Mouse (Mus musculus) ovary, adult 18-20 months (tissue): ENCODE results near the gene Fntb.

Source experiments
- DNase-seq: peaks from one replicate; pipeline ENCODE4 v3.0.0; 2022; ENCODE audit warnings: low spot score, mixed read lengths

Gene Fntb

DNA sequence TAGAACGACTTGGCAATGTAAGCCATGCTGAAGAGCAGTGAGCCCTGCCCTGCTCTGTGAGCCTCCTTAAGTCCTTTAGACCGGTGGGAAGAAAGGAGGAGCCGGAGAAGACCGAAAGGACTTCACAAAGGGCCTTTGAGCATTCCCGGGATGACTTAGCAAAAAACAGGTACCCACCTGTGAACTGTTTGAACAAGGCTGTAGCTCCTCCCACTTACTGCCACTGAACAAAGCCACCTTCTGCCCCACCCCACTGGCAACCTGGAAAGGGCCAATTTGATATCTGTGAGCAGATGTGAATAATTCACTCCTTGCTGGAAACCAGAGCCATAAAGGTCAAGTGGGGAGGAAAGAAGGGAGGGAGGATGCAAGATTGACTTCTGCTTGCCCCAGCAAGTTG lies 30.0 kb downstream of the Fntb start, which contains the start of gene Gpx2:
Gene Gpx2 (minus strand): TSS at position 205 of the 400 bp plus-strand sequence.
- no peak for DNase-seq

DNA sequence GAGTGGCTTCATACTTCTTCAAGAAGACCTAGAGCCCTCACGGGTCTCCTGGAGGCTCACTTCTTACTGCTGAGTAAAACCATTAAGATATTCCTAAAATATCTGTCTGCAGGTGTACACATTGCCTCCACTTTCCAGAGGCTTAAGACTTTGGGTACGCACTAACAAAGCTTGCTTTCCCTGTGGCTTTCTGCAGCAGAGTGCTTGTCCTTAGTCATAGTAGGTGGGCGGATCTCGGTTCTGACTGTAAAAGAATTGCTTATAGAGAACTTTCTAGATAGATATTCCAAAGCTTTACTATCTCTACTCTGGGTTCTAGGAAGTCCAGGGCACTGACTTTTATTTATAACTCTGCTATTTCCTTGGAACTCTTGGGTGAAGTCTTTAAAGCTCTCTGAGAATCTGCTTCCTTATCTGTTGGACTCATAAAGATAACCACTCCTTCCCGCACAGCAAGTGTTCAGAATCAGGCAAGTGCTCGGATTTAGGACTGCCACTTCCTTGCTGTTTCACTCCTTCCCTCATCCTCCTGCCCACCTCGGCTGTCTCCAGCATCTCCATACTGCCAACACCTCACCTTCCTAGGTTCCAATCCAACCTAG lies 31.6 kb downstream of the Fntb start:
- no peak for DNase-seq

DNA sequence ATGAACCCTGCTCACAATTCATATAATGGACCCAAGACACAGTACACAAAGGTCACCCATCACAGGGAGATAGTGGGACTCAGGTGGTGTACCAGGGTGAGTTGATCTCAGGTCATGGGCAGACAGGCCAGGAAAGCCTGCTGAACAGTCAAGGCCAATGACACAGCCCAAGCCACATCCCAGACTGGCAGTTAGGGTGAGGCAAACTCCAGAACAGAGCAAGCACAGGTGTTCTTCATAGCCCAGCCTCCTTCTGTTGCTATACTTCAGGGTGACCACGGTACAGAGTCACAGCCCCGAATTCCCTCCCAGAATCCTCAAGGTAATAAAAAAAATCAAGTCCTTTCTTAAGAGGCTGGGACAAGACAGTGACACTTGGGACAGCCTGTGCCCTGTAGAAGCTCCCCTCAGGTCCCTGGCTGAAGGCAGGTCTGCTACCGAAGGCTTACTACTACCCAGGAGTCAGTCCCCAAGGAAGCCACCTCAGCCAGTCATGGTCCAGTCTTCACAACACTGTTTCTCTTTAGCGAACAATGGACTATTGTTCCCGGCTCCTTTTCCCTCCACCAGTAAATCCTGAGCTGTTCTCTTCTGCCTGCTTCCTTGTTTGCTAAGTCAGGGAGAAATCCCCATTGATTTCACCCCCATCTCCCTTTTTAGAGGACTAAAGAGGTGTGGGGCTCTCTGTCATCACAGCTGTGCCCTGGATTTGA lies 32.8 kb downstream of the Fntb start:
- DNase-seq, result no peak

DNA sequence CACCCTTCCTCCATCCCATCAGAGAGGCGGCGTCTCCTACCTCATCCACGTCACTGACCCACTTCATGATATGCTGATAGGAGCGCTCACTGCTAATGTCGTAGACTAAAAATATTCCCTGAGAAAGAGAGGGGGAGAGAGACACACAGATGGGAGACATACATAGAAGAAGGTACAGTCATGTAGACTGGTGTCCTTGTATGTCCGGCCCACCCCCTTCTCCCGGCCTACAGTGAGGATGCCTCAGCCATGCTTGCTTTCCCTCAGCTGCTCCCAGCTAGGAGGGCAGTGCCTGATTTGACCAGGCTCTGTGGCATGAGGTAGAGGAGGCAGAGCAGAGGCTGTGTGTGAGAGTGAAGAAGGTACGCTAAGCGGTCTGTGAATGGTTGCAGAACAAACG lies 37.6 kb downstream of the Fntb start:
- no peak for DNase-seq

DNA sequence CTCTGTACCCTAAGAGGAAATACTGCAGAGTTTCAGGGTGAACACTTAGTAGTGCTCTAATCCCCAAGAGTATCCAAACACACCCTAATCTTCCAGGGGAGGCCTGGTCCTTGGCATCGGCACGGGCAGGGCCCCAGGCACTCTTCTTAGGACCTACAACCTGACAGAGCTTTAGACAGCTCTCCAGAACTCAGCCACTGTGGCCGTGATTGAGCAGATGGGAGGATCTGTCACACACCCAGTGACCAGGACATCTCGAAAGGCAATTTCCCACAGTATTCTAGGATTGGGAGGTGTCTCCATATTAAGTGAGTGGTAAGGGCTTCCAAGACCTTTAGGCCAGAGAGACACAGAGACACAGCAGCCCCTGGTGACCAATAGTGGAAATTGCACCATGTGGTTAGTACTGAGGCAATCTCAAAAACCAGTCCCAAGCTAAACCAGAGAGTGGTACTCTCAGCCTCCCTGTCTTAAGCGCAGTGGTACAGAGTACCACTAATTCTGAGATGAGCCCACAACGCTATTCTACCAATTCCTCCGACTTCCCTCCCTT lies 38.4 kb downstream of the Fntb start:
- no peak for DNase-seq

DNA sequence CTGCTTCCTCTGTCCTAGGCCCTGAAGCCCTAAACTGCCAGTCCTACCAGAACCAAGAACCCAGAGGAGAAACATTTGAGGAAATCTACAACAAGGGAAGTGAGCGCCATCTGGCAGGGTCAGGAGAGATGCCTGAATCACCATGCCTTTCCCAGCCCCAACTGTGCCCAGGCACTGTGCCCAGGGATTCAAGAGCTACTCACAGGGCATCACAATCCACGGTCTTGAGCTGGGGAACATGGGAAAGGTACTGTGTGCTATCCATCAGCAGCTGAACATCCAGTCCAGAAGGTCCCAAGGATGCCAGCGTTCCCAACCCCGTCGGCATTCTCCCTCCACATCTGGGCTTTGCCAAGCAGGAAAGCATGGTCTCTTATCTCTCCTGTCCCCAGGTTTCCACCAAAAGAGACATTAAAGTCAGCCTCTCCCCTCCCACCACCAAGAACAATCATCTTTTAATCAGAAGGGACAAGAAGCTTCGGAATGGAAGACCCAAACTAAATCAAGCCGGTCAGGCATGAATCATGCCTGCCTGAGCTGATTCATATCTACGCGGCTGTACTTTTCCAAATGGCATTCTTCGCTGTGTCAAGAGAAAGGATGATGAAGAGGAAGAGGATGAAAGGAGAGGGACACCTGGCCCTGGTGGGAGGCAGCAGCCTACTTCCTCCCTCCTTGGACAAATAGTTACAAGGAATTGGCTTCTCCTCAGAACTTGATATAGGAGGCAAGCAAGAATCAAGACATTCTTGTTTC lies 39.8 kb downstream of the Fntb start:
- no peak for DNase-seq

DNA sequence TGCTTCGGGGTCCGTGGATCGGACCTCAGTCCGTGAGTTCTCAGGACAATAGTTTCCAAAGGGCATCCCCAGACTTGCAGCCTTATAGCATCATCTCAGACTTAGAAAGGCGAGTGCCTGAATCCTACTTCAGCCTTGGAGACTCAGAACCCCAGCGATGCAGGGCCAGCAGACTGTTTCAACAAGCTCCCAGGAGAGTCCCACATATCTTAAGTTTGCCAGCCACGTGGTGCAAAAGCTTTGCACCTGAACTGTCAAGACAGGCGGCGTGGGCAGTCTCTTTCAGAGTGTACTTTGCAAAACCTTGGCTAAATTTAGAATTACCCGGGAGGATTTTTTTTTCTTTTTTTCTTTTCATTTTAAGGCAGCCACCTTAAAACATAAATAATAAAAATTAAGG lies 42.4 kb downstream of the Fntb start:
- DNase-seq, result no peak

DNA sequence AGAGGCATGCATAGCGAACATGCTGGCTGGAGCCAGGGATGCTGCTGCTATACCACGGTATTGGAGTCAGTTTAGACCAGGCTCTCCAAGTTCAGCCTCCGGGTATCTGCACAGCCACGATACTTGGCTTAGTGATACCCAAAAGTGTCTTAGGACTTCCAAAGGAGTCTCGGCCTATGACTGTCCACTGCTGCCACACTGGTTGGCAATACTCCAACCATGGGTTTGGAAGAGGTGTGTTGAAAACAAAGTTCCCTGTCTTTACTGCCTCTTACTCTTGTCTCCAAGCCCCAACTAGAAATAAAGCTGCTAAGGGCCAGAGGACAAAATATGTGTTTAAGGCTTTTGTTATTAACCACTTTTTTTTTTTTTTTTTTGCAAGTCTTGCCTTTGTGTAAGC lies 45.1 kb downstream of the Fntb start:
- DNase-seq, result no peak

DNA sequence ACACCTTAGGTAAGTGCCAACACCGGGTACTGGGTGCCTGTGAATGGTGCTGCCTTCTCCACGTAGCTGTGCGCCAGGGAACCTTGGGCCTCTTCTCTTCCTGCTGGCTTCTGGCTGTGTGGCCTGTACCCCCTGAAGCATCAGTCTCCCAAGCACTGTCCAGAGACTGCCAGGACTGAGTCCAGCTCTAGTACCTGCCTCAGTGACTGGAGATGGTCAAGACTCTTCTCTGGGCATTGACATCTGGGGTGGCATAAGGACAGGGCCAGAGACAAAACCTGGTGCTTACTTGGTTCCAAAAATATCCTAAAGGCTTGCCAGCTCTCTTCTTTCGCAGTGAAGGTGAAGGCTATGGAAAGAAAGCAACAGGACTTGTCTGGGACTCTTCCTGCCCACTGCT lies 45.6 kb downstream of the Fntb start:
- no peak for DNase-seq

DNA sequence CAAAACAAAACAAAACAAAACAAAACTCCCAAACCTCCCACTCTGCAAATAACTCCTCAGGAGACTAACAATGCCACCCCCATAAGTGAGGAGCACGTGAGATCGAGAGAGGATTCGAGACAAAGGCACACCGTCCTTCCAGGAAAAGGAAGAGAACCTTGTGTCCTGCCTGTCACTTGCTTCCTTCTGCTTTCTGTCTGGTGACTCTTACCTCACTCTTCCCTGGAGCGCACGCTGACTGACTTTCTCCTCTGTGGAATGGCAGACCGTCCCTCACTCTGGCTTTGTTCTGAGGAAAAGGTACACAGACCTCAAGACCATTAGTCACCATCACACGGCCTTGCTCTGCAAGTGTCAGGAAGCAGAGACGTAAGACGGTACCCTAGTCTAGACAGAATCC lies 48.2 kb downstream of the Fntb start:
- DNase-seq, result no peak

DNA sequence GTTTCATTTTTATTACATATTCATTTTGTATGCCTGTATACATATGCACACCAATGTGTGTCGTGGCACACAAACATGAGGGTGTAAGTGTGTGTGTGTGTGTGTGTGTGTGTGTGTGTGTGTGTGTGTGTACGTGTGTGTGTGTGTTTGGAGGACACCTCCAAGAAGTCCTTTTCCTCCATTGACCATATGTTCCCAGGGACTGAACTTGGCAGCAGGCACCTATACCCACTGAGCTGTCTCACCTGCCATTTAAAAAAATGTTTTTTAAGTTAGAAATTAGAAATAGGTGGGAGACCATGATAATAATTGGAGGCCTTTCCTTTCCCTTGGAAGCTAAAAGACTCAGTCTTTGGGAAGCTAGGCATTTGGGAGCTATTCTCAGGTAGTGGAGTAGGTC lies 48.7 kb downstream of the Fntb start:
- DNase-seq, result no peak

DNA sequence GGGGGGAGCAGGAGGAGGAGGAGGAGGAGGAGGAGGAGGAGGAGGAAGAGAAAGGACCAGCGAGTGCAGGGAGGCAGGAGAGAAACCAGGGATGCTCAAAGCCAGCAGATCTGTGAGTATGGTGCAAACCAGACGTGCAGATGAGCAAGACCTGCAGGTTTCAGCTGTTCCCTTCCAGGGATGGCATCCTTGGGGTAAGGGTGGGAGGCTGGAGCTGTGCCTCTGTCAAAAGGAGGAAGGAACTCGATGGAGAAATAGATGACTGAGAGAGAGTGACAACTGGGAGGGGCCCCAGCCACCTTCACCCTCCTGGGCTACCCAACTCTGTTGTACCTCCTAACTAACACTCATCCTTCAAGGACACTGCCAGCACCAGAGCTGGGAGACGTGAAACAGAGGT lies 51.3 kb downstream of the Fntb start:
- no peak for DNase-seq

DNA sequence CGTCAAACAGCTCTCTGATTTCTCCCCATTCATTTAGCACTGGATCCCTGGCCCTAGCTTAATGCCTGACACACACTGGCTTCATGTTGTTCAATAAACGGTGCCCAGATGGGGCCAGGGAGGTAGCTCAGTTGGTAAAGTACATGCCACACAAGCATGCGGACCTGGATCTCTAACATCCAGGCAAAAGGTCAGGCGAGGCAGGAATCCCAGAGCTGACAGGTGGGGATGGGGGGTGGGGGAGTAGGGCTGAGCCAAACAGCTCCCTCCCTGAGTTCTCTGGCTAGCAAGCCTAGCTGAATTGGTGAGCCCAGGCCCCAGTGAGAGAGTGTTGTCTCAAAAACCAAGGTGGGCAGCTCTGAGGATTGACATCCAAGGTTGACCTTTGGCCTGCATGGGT lies 51.8 kb downstream of the Fntb start:
- DNase-seq, result no peak

DNA sequence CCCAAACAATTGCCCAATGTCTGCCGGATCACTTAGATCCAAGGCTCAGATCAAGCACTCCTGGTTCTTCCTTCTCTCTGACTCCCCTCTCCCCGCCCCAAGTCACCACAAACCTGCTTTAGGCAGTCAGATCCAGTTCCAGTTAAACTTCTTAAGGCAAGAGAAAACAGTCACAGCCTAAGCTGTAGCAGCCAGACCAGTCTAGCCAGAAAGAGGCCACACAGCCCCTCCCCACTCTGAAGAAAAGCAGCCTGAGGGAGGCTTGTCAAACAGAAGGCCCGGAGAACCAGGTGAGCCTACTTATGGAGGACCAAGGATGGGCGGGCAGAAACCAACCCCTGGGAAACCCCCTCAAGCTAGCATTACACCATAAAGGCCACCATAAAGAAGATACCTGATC lies 52.7 kb downstream of the Fntb start:
- no peak for DNase-seq

DNA sequence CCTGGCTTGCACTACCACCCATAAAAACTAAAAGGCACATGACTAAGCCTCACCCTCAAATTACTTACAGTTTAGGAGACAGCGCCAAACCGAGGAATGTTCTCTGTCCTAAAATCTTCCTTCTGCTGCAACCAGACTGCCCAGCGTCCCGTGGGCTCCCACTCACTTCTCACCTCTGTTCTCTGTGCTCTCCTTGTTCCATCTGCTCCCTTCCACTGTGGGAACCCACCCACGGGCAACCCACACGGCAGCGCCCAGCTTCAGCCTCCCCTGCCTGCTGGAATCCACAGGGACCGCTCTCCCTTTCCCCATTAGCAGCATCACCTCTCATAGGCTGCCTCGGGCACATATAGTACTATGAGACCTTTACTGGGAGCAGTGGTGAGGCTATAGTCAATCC lies 53.5 kb downstream of the Fntb start:
- DNase-seq, result no peak

DNA sequence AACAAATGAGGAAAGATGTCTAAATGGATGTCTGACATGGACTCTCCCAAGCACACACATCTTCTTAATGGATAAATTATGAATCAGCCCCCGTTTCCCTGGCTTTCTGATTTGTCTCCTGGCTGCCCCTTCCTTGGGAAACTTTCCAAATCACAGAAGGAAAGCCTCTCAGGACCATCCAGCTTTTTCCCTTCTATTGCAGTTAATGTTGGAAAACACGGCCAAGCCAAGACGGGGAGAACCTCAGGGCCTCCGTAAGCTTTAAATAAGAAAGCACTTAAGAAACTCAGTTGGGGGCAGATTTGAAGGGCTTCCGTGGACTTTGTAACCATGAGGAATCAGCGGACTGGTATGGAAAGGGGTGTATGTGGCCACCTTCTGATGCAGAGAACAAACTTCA lies 54.4 kb downstream of the Fntb start:
- no peak for DNase-seq

DNA sequence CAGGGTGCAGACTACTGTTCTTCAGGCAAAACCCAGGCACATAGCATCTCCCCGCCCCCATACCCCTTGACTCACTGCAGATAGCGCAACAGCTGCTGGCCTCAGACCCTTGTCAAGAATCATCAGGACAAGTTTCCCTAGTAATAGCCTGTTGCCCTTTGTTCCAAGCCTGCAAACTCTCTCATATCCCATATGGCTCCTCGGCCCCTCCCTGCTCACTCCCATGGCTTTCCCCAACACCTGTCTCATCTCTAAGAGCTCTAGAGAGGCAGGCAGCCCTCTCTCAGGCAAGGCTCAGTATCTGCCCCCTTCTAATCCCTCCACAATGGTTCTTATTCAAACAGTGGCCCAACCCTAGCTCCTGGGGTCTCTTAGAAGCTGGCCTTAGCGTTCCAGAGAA lies 55.2 kb downstream of the Fntb start:
- DNase-seq, result no peak

DNA sequence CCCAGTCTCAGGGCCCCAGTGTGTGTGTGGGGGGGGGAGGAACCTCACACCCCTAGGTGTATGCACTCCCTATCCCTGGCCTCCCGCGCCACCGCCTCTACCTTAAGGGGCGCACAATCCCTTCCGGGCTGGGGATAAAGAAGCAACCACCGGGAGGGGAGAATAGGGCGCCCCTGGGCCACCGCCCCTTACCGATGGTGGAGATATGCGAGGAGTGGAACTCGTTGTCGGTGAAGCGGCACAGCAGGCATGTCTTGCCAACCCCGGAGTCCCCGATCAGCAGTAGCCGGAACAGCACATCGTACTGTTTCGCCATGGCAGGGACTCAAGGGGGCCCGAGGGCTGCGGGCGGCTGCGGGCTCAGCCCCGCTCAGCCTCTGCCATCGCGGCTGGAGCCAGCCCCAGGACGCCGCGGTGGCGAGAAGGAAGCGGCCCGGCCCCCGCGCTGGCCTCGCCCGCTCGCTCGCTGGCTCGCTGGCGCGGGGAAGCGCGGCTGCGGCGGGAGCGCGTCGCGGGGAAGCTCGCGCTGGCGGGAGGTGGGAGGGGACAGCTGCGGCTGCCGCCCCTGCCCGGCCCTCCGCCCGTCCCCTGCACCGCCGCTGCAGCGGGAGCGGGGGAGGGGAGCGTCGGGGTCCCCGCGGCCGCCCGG lies 56.7 kb downstream of the Fntb start:
- DNase-seq, result no peak

DNA sequence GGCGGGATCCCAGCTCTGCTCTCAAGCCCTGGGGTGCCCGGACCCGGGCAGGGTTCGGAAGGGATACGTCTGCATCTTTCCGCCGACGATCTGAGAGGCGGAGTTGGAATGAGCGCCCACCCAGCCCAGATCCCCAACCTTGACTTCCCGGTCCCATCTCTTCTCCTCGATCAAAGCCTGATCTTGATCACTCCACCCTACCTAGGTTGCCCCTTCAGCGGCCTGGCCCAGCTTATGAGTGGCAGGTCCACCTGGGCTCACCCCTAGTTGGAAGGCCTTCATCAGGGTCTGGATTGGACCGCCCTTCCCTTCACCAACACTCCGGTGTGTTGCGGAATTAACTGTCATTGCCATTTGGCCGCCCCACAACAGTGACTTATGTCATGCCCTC lies 57.3 kb downstream of the Fntb start, which contains the start of gene Rab15:
Gene Rab15 (minus strand): TSS at position 258 of the 391 bp plus-strand sequence.
- no peak for DNase-seq

DNA sequence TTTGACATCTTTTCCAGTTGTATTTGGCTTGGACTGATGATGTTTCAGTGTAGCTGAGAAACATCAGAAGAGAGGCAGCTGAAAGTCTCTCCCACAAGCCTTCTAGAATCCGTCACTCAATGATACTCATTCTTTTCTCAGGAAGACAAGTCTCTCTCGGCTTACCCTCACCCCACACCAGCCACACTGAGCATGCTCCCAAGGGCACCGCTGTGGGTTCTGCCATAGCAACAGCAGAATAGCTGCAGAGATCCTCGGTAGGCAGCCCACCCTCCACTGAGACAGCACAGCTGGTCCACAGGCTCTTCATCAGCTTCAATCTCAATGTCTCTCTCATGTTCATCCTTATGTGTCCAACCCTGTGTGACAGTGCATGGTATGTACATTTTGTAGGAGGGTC lies 59.9 kb downstream of the Fntb start:
- DNase-seq, result no peak

DNA sequence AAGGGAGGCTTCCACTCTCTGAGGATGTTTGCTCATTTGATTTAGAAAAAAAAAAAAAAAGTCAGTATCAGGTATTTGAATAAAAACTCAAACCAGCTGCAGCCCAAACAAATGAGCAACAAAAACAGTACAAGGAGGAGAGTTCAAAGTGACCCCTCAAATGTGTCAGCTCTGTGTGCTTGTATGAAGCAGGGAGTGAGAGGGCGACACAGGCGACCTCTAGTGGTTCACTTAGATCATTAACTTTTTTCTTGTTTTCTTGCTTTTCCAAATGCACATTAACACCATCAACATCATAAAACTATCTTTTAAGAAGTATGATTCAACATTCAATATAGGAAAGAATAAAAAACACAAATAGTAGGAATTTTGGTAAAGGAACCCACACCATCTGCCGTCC lies 67.3 kb downstream of the Fntb start:
- DNase-seq, result no peak

DNA sequence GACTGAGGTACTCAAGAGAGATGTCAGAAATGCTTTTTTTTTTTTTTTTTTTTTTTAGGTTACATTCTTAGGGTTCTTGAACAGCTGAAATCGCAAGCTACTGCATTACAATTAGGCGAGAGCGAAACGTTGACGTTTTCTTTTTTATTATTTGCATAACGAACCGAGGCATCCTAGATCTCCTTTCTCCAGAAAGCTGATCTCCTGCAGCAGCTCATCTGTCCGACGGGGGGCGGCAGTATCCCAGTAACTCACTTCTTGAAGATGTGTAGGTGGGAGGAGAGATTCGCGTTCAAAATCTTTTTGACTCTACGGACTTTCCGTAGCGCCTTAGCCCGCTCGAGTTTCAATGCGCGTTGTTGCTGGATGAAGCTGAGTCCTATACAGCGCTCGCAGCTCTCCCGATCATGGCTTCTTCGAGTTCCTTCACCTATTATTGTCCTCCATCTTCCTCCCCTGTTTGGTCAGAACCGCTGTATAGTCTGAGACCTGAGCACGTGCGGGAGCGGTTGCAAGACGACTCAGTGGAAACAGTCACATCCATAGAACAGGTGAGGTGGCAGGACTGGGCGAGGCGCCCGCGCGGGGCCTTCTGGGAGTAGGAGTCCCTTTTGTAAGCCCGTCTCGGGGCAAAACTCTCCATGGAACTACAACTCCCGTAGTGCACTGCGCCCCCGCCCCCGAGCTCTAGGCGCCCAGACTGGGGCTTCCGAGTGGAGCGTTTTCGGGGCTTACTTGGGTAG lies 71.9 kb downstream of the Fntb start:
- DNase-seq, result peak; percentile 95
